Comparison of ENCODE assay signal across 8 mouse cellular contexts in the genomic region with DNA sequence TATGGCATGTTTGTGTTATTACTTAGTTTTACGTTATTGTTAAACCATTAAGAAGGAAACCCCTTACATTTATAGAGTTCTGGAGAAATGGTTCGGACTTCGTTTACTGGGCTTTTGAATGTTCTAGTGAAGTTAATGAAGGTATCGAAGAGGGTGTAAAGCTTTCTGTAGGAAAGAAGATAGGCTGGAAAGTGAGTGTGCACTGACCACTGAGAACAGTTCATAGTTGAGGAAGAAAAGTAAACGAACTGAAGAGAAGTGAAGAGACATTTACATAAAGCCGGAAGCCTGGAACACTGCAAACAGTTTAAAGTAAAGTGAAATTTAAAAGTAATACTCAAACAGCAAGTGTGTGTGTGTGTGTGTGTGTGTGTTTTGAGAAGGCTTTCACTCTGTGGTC. TPM values are rescaled to one million over a fixed set of nuclear protein-coding genes. Genes with fewer than 3 reads are reported as not detected.
DNase-seq lines count a peak whose midpoint lies in the region; ATAC-seq and TF ChIP-seq lines count a peak whose summit lies in the region.

No protein-coding gene starts in this region.

- peaks cover 8% of the 10 kb centered on the region; the same call in 1 of the 2 replicates for H3K27me3 ChIP-seq in hindbrain, embryonic 10.5 days (ENCODE audit: insufficient read depth, poor library complexity, severe bottlenecking)
- no peaks in the 10 kb centered on the region for H3K27me3 ChIP-seq in hindbrain, embryonic 12.5 days
- no peaks in the 10 kb centered on the region for H3K27me3 ChIP-seq in liver, embryonic 15.5 days

- H3K4me1 ChIP-seq in hindbrain, embryonic 10.5 days (replicated peaks): peaks cover 23% of the 10 kb centered on the region
- 0 out of 2 replicates have a peak, but pooled peaks cover 5% of the 10 kb centered on the region for H3K4me1 ChIP-seq in hindbrain, embryonic 12.5 days
- H3K4me1 ChIP-seq in bone marrow, adult 2 months (ENCODE audit: control insufficient read depth, insufficient read depth, low read length): no peaks in the 10 kb centered on the region; the same call in 1 of the 2 replicates
- peaks cover 63% of the 10 kb centered on the region for H3K4me1 ChIP-seq in liver, embryonic 15.5 days (replicated peaks)

- no peak for ATAC-seq in hindbrain, embryonic 12.5 days (ENCODE audit: low FRiP score)
- no peak for ATAC-seq in liver, embryonic 15.5 days (ENCODE audit: insufficient read depth)

- no peaks in the 10 kb centered on the region for H3K9me3 ChIP-seq in hindbrain, embryonic 10.5 days
- no peaks in the 10 kb centered on the region for H3K9me3 ChIP-seq in hindbrain, embryonic 12.5 days (replicated peaks)
- H3K9me3 ChIP-seq in liver, embryonic 15.5 days (replicated peaks): no peaks in the 10 kb centered on the region

- H3K9ac ChIP-seq in hindbrain, embryonic 12.5 days: no peak overlapping the region
- H3K9ac ChIP-seq in liver, embryonic 15.5 days: peak overlapping the region; percentile 43

- no peak for TF ChIP-seq CTCF in bone marrow, adult 2 months (IDR thresholded peaks at IDR 0.05; ENCODE audit: control insufficient read depth, insufficient read depth, low read length)

- no peak overlapping the region for H3K4me2 ChIP-seq in hindbrain, embryonic 12.5 days (replicated peaks)
- peak overlapping the region; percentile 68 for H3K4me2 ChIP-seq in liver, embryonic 15.5 days

- 87% methylated on average over 6 of the region's 6 CpGs for WGBS in hindbrain, embryonic 10.5 days
- WGBS in hindbrain, embryonic 12.5 days: 87% methylated on average over 6 of the region's 6 CpGs
- WGBS in bone marrow, adult 2 months: 34% methylated on average over 6 of the region's 6 CpGs
- 35% methylated on average over 6 of the region's 6 CpGs for WGBS in liver, embryonic 15.5 days (ENCODE audit: insufficient replicate concordance)

- no peak for TF ChIP-seq POLR2A in bone marrow, adult 2 months (IDR thresholded peaks at IDR 0.05; ENCODE audit: borderline replicate concordance, control insufficient read depth, low read depth, low read length)

- peak overlapping the region; percentile 20; the same call in 1 of the 2 replicates for H3K4me3 ChIP-seq in hindbrain, embryonic 10.5 days
- H3K4me3 ChIP-seq in hindbrain, embryonic 12.5 days: no peak overlapping the region
- peak overlapping the region; percentile 29 for H3K4me3 ChIP-seq in bone marrow, adult 2 months (replicated peaks; ENCODE audit: control insufficient read depth, low read depth, low read length)
- peak overlapping the region; percentile 42 for H3K4me3 ChIP-seq in liver, embryonic 15.5 days (replicated peaks)

- no peak overlapping the region for H3K27ac ChIP-seq in hindbrain, embryonic 10.5 days
- H3K27ac ChIP-seq in hindbrain, embryonic 12.5 days: no peak overlapping the region
- H3K27ac ChIP-seq in bone marrow, adult 2 months (ENCODE audit: control insufficient read depth, insufficient read depth, low read depth, low read length, poor library complexity): no peak overlapping the region
- H3K27ac ChIP-seq in liver, embryonic 15.5 days (replicated peaks): peak overlapping the region; percentile 60

- no peak for DNase-seq in hindbrain, embryonic 10.5 days (ENCODE audit: low spot score)
- peak; percentile 61 for DNase-seq in A20 (ENCODE audit: low read depth, low spot score)
- no peak for DNase-seq in thymus, postnatal 0 days (ENCODE audit: low spot score)
- no peak for DNase-seq in cerebellum, adult 9-10 months
- no peak for DNase-seq in frontal cortex, postnatal 25 days (ENCODE audit: low spot score in 2 of 2)

- no peaks in the 10 kb centered on the region for H3K36me3 ChIP-seq in hindbrain, embryonic 10.5 days
- no peaks in the 10 kb centered on the region for H3K36me3 ChIP-seq in hindbrain, embryonic 12.5 days
- H3K36me3 ChIP-seq in liver, embryonic 15.5 days (replicated peaks): no peaks in the 10 kb centered on the region

RNA-seq across cellular contexts. Expression of a gene that starts 2.1 kb away (rescaled TPM):
- polyA plus RNA-seq in hindbrain, embryonic 10.5 days (2016; fragmentation: Nextera tagmentation; extraction: Ambion mirVana): 10.3 and 14.9 TPM in 2 replicates
- polyA plus RNA-seq in hindbrain, embryonic 12.5 days (2016; fragmentation: Nextera tagmentation; extraction: Ambion mirVana): 13.4 and 15.2 TPM in 2 replicates
- 7.0 and 7.4 TPM in 2 replicates for polyA plus RNA-seq in bone marrow, adult 2 months (2011; ENCODE audit: insufficient read depth, insufficient read length, low replicate concordance, missing spikeins)
- polyA plus RNA-seq in liver, embryonic 15.5 days (2015; fragmentation: Nextera tagmentation; extraction: Ambion mirVana): 10.7 and 11.5 TPM in 2 replicates
- polyA plus RNA-seq in thymus, postnatal 0 days (2015; fragmentation: Nextera tagmentation; extraction: Ambion mirVana): 16.1 and 19.4 TPM in 2 replicates
